24 mouse cellular contexts compared by ENCODE assay signal in genomic region chr1:183928539-183928938, GRCm38 (mm10).
DNase-seq lines count a peak whose midpoint lies in the region; ATAC-seq and TF ChIP-seq lines count a peak whose summit lies in the region.
"Had no signal": no experiment of that assay in that cellular context is flagged by ENCODE, and none has a peak within 500 bp of the region (broad histone marks: within the 10 kb centered on the region; RNA-seq: fewer than 3 reads in every experiment).

No protein-coding gene starts in this region.

- H3K4me2 ChIP-seq in neural tube, embryonic 15.5 days, result no peak overlapping the region
- H3K4me2 ChIP-seq: embryonic facial prominence, embryonic 13.5 days; heart, embryonic 15.5 days; limb, embryonic 12.5 days; liver, embryonic 13.5 days; lung, embryonic 14.5 days; midbrain, embryonic 12.5 days; neural tube, embryonic 12.5 days had no signal

- H3K9ac ChIP-seq in neural tube, embryonic 15.5 days (replicated peaks), result no peak overlapping the region
- H3K9ac ChIP-seq: embryonic facial prominence, embryonic 13.5 days; heart, embryonic 15.5 days; limb, embryonic 12.5 days; liver, embryonic 13.5 days; lung, embryonic 14.5 days; midbrain, embryonic 12.5 days; neural tube, embryonic 12.5 days had no signal

- intact Hi-C loops in gastrocnemius, adult 2 months (cut with DNase I), result loop anchor here (5.0 kb wide), 1 partner anchor 309 kb away; no protein-coding TSS in a partner anchor
- intact Hi-C loops in gastrocnemius, postnatal 14 days (cut with DNase I; ENCODE audit: low total_unique reads), result no loop called here

- H3K27ac ChIP-seq in gastrocnemius, adult 2 months, result peak overlapping the region; percentile 31; the same call in 1 of the 2 replicates
- H3K27ac ChIP-seq in neural tube, embryonic 15.5 days (replicated peaks), result no peak overlapping the region
- H3K27ac ChIP-seq: embryonic facial prominence, embryonic 13.5 days; heart, embryonic 15.5 days; hindbrain, embryonic 10.5 days; hindbrain, postnatal 0 days; kidney, postnatal 0 days; limb, embryonic 12.5 days; liver, embryonic 13.5 days; macrophage; midbrain, embryonic 12.5 days; neural tube, embryonic 12.5 days had no signal

- WGBS in neural tube, embryonic 15.5 days, result 86% methylated on average over 4 of the region's 4 CpGs

- H3K27me3 ChIP-seq in neural tube, embryonic 15.5 days (replicated peaks), result no peaks in the 10 kb centered on the region
- H3K27me3 ChIP-seq: embryonic facial prominence, embryonic 13.5 days; heart, embryonic 15.5 days; limb, embryonic 12.5 days; liver, embryonic 13.5 days; midbrain, embryonic 12.5 days; neural tube, embryonic 12.5 days had no signal

- H3K36me3 ChIP-seq in neural tube, embryonic 15.5 days, result no peaks in the 10 kb centered on the region
- H3K36me3 ChIP-seq: embryonic facial prominence, embryonic 13.5 days; heart, embryonic 15.5 days; hindbrain, embryonic 10.5 days; limb, embryonic 12.5 days; liver, embryonic 13.5 days; midbrain, embryonic 12.5 days; neural tube, embryonic 12.5 days had no signal

- DNase-seq in gastrocnemius, adult 2 months, result peak; percentile 64
- no peak for DNase-seq in gastrocnemius, postnatal 14 days
- peak; percentile 23 for DNase-seq in neural tube, embryonic 10.5 days (ENCODE audit: extremely low spot score, low spot score)
- DNase-seq in embryo, embryonic 9.5 days (ENCODE audit: extremely low spot score), result peak; percentile 1
- DNase-seq in skeletal muscle tissue, adult 2 months (ENCODE audit: low read depth, low spot score), result peak; percentile 45
- no peak for DNase-seq in spleen, postnatal 10 days (ENCODE audit: low spot score in 2 of 2)
- no peak for DNase-seq in spleen, postnatal 36 days (ENCODE audit: low spot score in 2 of 2)
- DNase-seq: adrenal gland, adult 8-10 months; liver, embryonic 13.5 days; lung, embryonic 14.5 days; right cerebral cortex, adult 18-20 months; thymus, postnatal 4 days had no signal

- H3K4me3 ChIP-seq in gastrocnemius, adult 2 months, result no peak overlapping the region
- no peak overlapping the region for H3K4me3 ChIP-seq in neural tube, embryonic 15.5 days (replicated peaks)
- H3K4me3 ChIP-seq: embryonic facial prominence, embryonic 13.5 days; heart, embryonic 15.5 days; hindbrain, embryonic 10.5 days; limb, embryonic 12.5 days; liver, embryonic 13.5 days; midbrain, embryonic 12.5 days; neural tube, embryonic 12.5 days had no signal

- ATAC-seq in neural tube, embryonic 15.5 days (ENCODE audit: low FRiP score), result no peak
- ATAC-seq: forebrain, embryonic 16.5 days; hindbrain, postnatal 0 days; intestine, postnatal 0 days had no signal

- H3K4me1 ChIP-seq in neural tube, embryonic 15.5 days, result no peaks in the 10 kb centered on the region
- H3K4me1 ChIP-seq: heart, embryonic 15.5 days; hindbrain, embryonic 10.5 days; limb, embryonic 12.5 days; liver, embryonic 13.5 days; midbrain, embryonic 12.5 days; neural tube, embryonic 12.5 days had no signal

- H3K9me3 ChIP-seq in neural tube, embryonic 15.5 days (replicated peaks), result no peaks in the 10 kb centered on the region
- H3K9me3 ChIP-seq: embryonic facial prominence, embryonic 13.5 days; heart, embryonic 15.5 days; hindbrain, embryonic 10.5 days; limb, embryonic 12.5 days; liver, embryonic 13.5 days; midbrain, embryonic 12.5 days; neural tube, embryonic 12.5 days had no signal

- no peak for TF ChIP-seq CTCF in gastrocnemius, adult 2 months (IDR thresholded peaks at IDR 0.05)

Comparison
In these comparisons a context has a peak if more than half of its experiments do, and no peak if none do; other contexts are left out.
1. DNase-seq: peak in gastrocnemius, adult 2 months (single experiment), neural tube, embryonic 10.5 days (single experiment), embryo, embryonic 9.5 days (single experiment) and skeletal muscle tissue, adult 2 months (single experiment); none in gastrocnemius, postnatal 14 days (single experiment), spleen, postnatal 10 days (0 of 2) and spleen, postnatal 36 days (0 of 2).